Mouse (Mus musculus) A20 (cell line): ENCODE results near the gene Flt3.

Experiments
- DNase-seq: peaks from one replicate; pipeline ENCODE4 v3.0.0-alpha.2; 2011; ENCODE audit warnings: low read depth, low spot score

Flt3 gene

DNA sequence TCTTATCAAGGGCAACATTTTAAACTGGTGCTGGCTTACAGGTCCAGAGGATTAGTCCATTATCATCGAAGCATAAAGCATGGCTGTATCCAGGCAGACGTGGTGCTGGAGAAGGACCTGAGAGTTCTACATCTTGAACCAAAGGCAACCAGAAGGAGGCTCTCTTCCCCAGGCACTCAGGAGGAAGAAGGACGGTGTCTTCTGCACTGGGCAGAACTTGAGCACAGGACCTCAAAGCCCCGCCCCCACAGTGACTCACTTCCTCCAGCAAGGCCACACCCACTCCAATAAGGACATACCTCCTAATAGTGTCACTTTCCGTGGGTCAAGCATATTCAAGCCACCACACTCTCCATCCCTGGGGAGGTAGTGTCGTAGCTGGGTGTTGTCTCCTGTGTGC is 10.3 kb upstream of the Flt3 start:
- peak; percentile 55 for DNase-seq

DNA sequence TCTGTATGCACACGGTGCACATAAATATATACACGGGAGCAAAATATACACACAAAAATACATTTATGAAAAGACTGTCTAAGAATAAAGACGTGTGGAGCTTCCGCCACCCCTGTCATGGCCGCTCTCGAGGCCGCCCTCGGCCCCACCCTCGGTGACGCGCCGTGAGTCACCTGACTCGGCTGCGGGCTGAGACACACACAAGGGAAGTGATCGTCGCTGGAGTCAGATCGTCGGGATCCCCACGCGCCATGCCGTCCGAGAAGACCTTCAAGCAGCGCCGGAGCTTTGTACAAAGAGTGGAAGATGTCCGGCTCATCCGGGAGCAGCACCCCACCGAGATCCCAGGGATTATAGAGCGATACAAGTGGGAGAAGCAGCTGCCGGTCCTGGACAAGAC is 8.4 kb upstream of the Flt3 start:
- DNase-seq = no peak

DNA sequence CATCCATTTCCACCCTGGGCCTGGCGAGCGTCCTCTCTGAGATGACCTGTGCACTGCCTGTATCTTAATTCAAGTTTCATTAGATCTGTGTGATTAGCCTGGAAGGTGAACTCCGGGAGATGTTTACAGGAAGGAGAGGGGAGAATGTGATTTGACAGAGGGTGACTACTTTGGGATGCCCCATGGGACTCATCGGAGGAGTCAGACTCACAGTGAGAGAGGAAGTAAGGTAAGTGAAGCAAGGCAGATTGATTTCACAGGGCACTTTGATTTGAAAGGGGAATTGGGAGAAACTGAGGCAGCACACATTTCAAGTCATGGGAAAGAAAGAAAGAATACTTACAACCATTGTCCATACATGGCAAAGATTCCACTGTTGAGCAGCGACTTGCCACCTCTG is 5.8 kb upstream of the Flt3 start:
- peak; percentile 86 for DNase-seq

DNA sequence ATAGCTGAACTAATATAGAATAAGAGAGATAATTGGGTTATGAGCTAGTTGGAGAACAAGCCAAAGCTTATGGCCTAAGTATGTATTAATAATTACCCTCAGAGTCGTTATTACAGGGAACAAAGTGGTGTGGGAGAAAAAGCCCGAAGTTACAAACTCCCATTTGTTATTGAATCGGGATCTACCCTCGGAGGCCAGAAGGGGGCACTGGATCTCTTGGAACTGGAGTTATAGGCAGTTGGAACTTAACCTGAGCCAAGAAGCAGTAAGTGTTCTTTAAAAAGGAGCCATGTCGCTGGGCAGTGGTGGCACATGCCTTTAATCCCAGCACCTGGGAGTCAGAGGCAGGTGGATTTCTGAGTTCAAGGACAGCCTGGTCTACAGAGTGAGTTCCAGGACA is 2.2 kb upstream of the Flt3 start:
- DNase-seq = peak; percentile 67

DNA sequence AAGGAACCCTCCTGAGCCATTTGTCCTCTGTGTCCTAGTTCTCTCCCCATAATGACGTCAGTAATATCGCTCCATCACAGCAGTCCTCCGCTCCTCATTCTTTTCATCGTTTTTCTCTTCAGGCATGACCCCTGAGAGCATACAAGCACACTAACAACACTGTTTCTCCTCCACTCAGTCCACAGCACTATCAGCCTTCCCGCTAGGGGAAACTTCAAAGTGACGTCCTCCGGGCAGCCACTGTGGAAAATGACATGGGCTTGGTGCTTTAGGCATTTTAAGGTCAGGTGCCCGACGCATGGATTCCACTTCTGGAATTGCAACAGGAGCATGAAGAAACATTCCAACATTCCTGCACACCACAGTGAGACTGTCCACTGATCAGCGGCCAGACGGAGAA is 735 bp upstream of the Flt3 start:
- DNase-seq = no peak

DNA sequence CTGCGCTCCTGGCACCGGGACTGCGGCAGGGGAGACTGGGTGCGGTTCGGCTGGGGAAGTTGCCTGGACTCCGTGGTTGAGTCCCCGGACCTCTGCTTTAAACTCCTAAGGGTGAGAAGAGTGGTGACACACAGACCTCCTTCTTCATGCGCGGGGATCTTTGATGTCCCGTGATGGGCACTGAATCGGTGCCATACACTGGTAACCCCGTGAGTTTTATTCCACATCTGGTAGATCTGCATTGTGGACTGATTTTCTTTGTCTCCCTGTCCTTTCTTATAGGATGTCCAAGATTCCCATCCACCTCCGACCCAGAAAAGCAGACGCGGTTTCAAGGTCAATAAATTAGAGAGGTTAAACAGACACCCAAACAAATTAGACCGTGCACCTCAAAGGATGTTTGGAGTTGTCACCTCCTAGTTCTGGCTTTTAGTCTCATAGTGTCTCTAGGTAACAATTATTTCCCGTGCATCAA is 253 bp upstream of the Flt3 start:
- DNase-seq = no peak

DNA sequence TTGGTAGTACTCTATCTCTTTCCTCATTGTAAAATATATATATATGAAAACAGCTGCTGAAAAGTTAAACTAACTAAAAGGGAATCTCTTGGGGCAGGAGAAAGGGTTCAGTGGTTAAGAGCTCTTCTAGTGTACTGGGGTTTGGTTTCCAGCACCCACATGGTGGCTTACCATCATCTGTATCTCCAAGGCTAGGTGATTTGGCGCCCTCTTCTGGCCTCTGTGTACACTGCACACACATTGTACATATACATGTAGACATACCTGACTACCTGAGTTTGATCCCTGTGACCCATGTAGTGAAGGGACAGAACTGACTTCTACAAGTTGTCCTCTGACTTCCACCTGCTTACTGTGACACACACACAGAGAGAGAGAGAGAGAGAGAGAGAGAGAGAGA is 5.2 kb downstream of the Flt3 start:
- DNase-seq = no peak

DNA sequence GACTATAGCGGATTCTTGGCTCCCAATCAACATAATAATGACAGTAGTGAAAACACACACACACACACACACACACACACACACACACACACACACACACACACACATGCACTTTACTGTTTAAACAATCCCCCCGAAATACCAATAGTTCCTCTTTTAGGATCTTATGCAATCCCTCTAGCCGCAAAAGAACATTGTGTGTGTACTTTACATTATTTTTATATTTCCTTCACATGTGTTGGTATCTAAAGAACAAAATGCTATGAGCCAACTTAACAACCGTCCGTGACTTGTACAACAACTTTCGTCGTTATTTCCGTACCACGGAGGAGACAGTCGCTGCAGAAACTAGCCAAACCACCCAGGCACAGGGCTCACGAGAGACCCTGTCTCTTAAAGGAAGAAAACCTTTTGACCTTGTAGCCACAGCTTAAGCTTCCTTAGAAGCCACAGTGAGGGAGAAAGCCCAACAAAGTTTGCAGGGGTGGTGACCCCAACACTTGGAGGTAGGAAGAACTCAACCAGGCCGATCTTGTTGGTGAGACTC is 7.5 kb downstream of the Flt3 start:
- DNase-seq = peak; percentile 37

DNA sequence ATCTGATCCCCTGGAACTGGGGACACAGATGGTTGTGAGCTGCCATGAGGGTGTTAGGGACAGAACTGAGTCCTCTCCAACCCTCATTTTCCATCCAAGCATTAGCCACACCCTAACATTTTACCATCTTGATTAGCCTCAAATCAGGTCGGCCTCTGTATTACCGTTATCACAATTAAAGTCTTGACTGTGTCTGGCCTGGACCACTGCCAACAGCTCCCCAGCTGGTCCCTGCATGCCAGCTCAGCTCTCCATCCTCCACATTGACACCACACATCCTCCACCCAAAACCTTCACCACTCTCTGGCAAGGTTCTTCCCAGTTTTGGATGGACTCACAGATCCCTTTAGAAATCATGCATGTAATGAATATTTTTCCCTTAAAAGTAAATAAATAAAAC is 9.5 kb downstream of the Flt3 start:
- no peak for DNase-seq

DNA sequence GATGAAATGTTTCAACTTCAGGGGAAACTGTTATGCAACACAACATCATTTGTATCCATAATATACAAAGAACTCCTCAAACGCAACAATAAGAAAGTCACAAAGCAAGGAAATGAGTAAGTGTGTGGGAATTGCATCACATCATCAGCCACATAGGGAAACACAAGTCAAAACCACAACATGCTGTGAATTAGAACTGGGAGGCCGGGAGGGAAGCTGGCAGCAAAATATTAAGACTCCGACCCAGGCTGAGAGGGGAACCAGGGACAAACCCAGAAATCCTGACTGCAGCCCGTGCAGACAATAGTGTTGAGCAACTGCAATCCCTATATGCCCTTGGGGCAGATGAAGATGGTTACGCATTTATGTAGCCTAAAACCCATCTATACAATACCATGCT is 11.2 kb downstream of the Flt3 start:
- no peak for DNase-seq

DNA sequence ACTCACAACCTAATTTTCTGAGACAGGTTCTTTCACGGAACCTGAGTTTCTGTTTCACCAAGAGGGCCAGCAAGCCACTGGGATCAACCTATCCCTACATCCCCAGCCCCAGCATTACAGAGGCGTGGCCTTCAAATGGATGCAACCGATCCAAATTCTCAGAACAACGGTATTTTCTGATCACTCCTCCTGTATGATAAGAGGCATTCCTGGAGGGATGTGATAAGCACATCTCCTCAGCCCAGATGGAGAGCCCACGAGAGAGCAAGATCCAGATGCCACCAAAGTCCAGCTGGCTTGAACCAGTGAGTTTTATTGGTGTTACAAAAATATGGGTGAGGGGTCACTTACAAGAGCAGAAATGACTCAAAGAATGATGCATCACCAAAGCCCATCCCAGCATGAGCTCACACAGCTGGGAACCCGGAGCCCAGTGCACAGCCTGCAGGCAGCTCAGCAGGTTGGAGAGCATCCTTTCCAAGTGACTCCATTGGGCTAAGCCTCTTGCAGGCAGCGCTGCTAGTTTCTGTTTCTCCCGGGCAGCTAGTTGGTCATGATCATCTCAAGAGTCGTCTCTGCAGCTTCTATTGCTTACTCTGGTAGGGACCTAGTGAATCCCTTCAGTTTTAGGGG is 11.8 kb downstream of the Flt3 start:
- no peak for DNase-seq

DNA sequence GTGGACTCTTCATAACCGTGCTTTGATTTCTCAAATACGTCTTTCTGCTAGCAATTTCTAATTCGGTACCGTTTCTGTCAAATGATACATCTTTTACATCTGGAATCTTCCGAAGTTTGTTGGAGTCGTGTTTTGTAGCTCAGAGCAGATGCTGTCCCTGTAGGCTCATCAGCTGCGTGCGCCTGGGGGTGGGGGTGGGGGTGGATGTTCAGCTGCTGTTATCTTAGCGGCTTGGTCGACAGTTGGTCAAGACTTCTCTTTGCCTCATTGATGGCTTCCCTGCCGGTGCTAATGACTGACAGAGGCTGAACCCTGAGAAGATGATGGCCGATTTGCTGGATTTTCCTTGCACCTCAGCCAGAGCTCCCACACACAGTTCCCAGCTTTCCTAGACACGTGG is 13.4 kb downstream of the Flt3 start:
- DNase-seq = no peak

DNA sequence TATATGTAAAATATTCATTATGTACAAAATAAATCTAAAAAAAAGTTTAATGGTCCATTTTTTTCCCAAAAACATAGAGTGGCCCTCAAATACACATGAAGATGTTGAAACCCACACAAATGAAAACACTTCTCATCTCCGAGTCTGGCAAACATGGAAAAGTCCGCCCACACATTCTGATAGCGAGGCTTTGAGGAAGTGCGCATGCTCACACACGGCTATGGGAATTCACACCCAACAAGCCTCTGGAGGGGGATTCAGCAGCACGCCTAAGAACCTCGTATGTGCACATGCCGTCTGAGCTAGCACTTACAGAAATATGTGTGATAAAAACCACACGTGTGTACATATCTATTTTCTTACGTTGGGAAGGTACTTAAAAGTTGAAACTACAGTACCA is 18.9 kb downstream of the Flt3 start:
- DNase-seq = no peak

DNA sequence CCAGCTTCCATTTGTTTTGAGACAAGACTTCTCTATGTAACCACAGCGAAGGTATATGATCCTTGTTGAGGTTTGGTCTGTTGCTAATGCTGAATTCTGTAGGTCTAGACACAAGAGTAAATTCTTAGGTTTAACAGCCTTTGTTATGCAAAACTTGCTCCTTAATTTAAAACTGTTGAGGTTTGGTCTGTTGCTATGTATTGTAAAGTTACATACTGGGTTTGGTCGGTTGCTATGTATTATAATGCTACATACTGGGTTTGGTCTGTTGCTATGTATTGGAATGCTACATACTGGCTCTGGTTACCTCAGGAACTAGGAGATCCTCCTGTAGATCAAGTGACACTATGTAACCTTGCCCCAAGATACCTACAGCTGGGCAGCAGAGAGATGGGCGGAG is 20.8 kb downstream of the Flt3 start:
- no peak for DNase-seq

DNA sequence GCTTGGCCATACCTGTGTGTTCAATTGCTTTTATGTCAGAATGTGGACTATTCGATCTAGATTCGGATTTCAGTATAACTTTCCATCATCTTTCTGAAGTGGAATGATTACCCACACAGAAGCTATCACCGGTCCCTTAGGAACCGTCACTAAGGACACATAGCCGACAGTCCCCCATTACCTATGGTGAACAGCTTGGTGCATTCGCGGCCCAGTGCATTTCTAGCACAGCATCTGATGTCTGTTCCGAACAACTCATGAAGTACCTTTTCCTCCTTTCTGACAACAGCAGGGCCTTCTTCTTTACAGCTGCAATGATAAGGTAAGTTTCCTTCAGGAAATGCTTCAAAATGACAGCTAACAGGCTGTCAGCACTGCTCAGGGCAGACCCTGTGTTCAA is 30.0 kb downstream of the Flt3 start:
- no peak for DNase-seq

DNA sequence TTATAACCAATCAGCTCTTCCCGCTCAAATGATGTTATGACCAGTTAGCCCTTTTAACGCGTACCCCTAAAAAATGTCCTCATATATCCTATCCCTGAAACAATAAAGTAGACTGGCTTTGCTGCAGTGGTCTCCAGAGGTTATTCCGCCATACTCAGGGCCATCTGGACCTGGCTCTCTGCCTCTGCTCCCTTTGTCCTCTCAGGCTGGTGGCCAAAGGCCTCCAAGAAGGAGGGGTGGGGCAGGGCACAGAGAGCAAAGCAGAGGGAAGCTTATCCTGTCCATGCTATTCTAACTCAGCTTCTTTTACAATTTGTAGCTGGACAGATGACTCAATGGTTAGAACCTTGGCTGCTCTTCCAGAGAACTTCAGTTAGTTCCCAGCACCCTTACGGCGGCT is 32.1 kb downstream of the Flt3 start:
- no peak for DNase-seq

DNA sequence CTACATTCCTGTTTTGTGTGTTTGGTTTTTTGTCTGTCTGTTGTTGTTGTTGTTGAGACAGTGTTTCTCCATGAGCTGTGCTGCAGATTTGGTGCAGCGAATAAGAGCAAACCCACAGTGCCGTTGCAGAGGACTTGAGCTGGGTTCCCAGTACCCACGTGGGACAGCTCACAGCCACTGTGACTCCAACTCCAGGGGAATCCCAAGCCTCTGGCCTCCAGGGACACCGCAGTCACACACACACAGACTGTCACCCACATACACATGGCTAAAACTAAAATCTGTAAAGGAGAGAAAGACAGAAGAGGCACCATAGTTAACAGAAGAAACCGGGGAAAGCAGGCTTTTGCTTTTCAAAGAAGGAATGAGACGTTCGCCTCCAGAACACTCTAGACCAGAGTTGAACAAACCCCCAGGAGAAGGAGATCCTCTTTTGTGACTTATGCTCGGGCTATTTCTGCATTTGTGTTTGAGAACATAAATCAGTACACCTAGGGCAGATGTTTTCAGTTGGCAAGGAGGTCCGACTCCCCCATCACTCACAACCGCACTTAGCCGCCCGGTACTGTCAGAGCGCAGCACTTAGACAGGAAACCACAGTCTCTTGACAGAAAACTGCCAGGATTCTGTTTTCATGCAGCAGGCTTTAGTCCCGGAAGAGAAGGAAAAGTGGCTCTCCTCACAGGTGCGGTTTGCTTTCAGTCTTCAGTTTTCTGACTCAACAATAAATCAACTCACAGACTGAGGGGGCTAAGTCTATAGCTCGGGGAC is 34.1 kb downstream of the Flt3 start:
- no peak for DNase-seq

DNA sequence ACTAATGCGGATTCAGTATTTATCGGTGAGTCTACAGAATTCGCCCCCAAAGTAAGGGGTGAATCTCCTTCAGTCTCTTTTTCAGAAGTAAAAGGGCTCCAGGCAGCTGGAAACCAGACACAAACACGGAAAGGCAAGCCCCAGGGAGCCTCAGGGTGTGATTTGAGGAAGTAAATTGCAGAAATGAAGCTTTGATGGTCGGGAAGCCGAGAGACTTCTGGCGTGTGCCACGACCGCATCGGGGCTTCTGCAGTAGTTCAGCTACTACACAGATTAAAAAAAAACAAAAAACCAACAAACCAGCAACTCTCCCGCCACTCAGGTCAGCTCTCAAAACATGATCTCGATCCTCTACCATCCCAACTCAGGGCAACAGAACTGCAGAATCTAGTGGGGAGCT is 37.2 kb downstream of the Flt3 start:
- peak; percentile 87 for DNase-seq

DNA sequence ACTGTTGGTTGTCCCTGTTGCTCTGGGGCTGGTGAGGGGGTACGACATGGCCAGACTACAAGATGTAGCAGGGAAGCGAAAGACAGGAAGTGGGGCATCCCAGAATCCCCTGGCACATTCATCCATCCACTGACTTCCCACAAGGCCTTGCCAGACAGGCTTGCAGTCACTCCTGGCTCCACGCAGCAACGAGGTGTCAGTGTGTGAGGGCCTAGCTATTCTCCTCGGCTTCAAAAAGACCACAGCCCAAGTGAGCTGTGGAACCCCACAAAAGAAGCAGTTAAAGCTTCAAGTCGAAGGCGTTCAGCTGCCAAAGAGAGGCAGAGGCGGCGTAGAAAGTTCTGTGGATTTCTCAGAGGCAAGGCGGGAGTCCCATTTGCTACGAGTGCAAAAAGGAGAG is 41.8 kb downstream of the Flt3 start:
- DNase-seq = no peak

DNA sequence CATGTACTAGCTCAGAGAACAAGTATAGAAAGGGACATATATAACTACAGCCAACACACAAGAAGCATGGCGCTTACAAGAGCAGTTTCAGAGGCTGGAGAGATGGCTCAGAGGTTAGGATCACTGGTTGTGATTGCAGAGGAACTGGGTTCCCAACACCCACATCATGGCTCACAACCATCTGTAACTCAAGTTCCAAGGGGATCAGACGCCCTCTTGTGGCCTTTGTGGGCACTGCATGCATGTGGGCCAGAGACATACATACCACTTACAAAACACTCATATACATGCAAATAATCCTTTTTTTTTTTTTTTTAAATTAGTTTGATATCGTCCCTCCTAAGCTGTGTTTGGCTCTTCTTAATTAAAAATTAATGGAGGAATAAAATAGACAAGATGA is 42.8 kb downstream of the Flt3 start:
- peak; percentile 67 for DNase-seq

DNA sequence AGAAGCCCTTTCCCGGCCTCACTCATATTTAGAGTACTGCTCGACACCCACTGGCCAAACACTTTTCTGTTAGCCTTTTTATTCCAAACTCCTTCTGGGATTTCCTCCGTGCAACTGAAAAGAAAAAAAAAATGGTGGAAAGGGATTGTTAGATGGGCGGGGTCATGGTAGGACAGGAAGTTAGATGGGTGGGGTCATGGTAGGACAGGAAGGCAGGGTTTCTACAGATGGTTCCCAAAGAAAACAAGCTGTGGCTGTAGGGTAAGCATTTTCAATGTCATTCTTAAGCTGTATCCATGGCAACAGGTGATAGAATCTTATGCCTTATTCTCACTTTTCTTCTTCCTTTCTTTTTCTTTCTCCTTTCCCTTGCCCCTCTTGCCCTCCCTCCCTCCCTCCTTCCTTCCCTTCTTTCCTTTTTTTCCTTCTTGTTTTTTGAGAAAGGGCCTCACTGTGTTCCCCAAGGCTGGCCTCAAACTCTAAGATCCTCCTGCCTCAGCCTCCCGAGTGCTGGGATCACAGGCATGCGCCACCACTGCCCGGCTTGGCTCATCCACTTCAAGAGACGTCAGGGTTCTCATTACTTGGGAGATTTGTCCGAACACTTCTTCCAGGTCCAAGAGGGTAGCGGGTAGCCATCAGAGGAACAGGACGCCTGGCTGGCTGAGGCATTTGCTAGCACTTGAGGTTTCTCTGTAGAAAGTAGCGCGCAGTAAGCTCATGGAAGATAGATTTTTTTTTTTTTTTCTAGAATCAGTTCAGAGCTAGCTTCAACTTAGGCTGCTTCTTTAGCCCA is 43.8 kb downstream of the Flt3 start:
- DNase-seq = no peak

DNA sequence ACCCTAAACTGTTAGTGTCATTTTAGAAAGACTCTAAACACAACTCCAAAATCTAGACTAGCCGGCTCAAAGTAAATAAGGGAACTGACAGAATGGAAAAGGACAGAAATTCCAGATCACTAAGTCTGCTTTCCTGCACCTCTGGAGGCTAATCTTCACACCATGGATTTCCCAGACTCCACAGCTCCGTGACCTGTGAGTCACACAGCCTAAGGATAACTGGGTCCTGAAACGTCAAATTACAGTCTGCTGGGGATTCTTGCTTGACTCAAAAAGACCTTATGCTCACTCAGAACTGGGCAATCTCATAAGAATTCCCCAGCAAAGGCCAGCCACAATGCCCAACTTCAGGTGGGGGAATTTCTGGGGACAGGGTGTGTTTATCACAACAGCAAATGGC is 44.5 kb downstream of the Flt3 start:
- no peak for DNase-seq
